ENCODE assay signal across 15 mouse cellular contexts in the genomic region with DNA sequence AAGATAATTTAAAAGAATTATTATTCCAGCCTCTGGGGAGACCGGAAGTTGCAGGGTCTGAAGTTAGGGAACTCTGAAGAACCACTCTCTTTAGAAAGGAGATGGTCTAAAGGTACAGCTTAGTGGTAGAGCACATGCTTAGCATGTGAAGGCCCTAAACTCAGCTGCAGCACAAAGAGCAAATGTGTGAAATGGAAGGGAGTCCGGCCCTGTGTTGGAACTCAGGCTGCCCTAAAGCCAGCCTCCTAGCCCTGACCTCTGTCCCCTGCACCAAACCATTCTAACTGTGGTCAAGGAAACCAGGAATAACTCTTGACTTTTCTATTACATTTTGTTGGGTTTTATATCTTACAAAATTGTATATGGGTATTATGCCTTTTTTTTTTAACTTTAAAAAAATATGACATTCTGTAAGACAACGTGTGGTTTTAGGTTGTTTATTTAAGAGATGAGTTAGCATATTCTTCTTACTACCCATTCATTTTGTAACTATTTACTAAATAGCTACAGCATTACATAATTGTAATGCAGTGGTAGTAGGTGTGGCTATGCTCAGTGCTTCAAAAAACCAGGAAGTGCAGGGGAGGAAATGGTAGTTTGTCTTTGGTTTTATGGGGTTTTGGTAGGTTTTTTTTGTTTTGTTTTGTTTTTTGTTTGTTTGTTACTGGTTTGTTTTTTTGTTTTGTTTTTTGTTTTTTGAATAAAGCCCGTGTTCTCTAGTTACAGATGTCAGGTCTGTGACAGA. TPM values are rescaled to one million over a fixed set of nuclear protein-coding genes. Genes with fewer than 3 reads are reported as not detected.
A peak's percentile ranks its signal among the peaks of the same experiment; 100 is the strongest.
DNase-seq lines count a peak whose midpoint lies in the region; ATAC-seq and TF ChIP-seq lines count a peak whose summit lies in the region.
"Had no signal": no experiment of that assay in that cellular context is flagged by ENCODE, and none has a peak within 500 bp of the region (broad histone marks: within the 10 kb centered on the region; RNA-seq: fewer than 3 reads in every experiment).

No protein-coding gene starts in this region.

- peaks cover 78% of the 10 kb centered on the region for H3K4me1 ChIP-seq in heart, embryonic 10.5 days
- H3K4me1 ChIP-seq in bone marrow macrophage, adult 2 months (ENCODE audit: control insufficient read depth, insufficient read depth, low read length), result peaks cover 67% of the 10 kb centered on the region
- peaks cover 71% of the 10 kb centered on the region for H3K4me1 ChIP-seq in liver, embryonic 15.5 days (replicated peaks)

- no peak overlapping the region for H3K4me2 ChIP-seq in liver, embryonic 15.5 days
- H3K4me2 ChIP-seq: embryonic facial prominence, embryonic 15.5 days; heart, embryonic 13.5 days; hindbrain, embryonic 13.5 days; limb, embryonic 12.5 days had no signal

- no peaks in the 10 kb centered on the region for H3K9me3 ChIP-seq in heart, embryonic 10.5 days
- no peaks in the 10 kb centered on the region for H3K9me3 ChIP-seq in liver, embryonic 15.5 days (replicated peaks)
- H3K9me3 ChIP-seq: embryonic facial prominence, embryonic 15.5 days; heart, embryonic 13.5 days; hindbrain, embryonic 13.5 days; limb, embryonic 12.5 days; midbrain, embryonic 10.5 days had no signal

- peak; percentile 30 for DNase-seq in heart, embryonic 10.5 days (ENCODE audit: low spot score)
- DNase-seq in heart, adult 8-10 months (ENCODE audit: low spot score), result no peak
- DNase-seq in 3134 (ENCODE audit: extremely low read depth, insufficient read length, low spot score), result peak; percentile 30
- DNase-seq in layer of hippocampus, postnatal 14 days (ENCODE audit: low spot score in 2 of 2), result no peak
- no peak for DNase-seq in thymus, adult 18-20 months
- no peak for DNase-seq in cerebellum, adult 11 months
- DNase-seq: cerebellum, postnatal 36 days; layer of hippocampus, adult 9-11 months had no signal

- H3K27me3 ChIP-seq in heart, embryonic 10.5 days (ENCODE audit: insufficient read depth, poor library complexity, severe bottlenecking), result no peaks in the 10 kb centered on the region
- H3K27me3 ChIP-seq in liver, embryonic 15.5 days, result no peaks in the 10 kb centered on the region
- H3K27me3 ChIP-seq: embryonic facial prominence, embryonic 15.5 days; heart, embryonic 13.5 days; hindbrain, embryonic 13.5 days; limb, embryonic 12.5 days had no signal

- H3K27ac ChIP-seq in heart, embryonic 10.5 days, result no peak overlapping the region
- peak overlapping the region; percentile 69 for H3K27ac ChIP-seq in bone marrow macrophage, adult 2 months (ENCODE audit: insufficient read depth, low read depth, low read length)
- H3K27ac ChIP-seq in liver, embryonic 15.5 days (replicated peaks), result peak overlapping the region; percentile 58
- H3K27ac ChIP-seq: embryonic facial prominence, embryonic 15.5 days; limb, embryonic 12.5 days; midbrain, embryonic 10.5 days had no signal

- TF ChIP-seq POLR2A in bone marrow macrophage, adult 2 months (IDR thresholded peaks at IDR 0.05; ENCODE audit: borderline replicate concordance, low read depth, low read length), result no peak

- ATAC-seq in liver, embryonic 15.5 days (ENCODE audit: insufficient read depth), result no peak

- no peak for TF ChIP-seq CTCF in bone marrow macrophage, adult 2 months (IDR thresholded peaks at IDR 0.05; ENCODE audit: low read depth, low read length)

- 77% methylated on average over 4 of the region's 4 CpGs for WGBS in heart, embryonic 10.5 days
- WGBS in liver, embryonic 15.5 days (ENCODE audit: insufficient replicate concordance), result 53% methylated on average over 4 of the region's 4 CpGs

- H3K36me3 ChIP-seq in heart, embryonic 10.5 days, result no peaks in the 10 kb centered on the region
- H3K36me3 ChIP-seq in liver, embryonic 15.5 days (replicated peaks), result no peaks in the 10 kb centered on the region
- H3K36me3 ChIP-seq: embryonic facial prominence, embryonic 15.5 days; heart, embryonic 13.5 days; hindbrain, embryonic 13.5 days; limb, embryonic 12.5 days; midbrain, embryonic 10.5 days had no signal

- no peak overlapping the region; the same call in 1 of the 2 replicates for H3K9ac ChIP-seq in liver, embryonic 15.5 days
- H3K9ac ChIP-seq: embryonic facial prominence, embryonic 15.5 days; hindbrain, embryonic 13.5 days; limb, embryonic 12.5 days had no signal

- no peak overlapping the region for H3K4me3 ChIP-seq in heart, embryonic 10.5 days
- no peak overlapping the region for H3K4me3 ChIP-seq in bone marrow macrophage, adult 2 months (ENCODE audit: insufficient read depth, low read length)
- no peak overlapping the region for H3K4me3 ChIP-seq in liver, embryonic 15.5 days (replicated peaks)
- H3K4me3 ChIP-seq: embryonic facial prominence, embryonic 15.5 days; heart, embryonic 13.5 days; hindbrain, embryonic 13.5 days; limb, embryonic 12.5 days; midbrain, embryonic 10.5 days had no signal

RNA-seq across cellular contexts. Expression of a gene that starts 58.3 kb away (rescaled TPM):
- polyA plus RNA-seq in heart, embryonic 10.5 days (2016; fragmentation: Nextera tagmentation; extraction: Ambion mirVana), result 0.10 and 0.15 TPM in 2 replicates
- total RNA-seq in heart, adult 8-10 months (2022), result not detected
- polyA plus RNA-seq in bone marrow macrophage, adult 2 months (2012; ENCODE audit: insufficient read depth, insufficient read length, missing spikeins), result 0.21 TPM in 1 of 2 replicates, not detected in the other
- polyA plus RNA-seq in liver, embryonic 15.5 days (2015; fragmentation: Nextera tagmentation; extraction: Ambion mirVana), result not detected in 2 replicates
- total RNA-seq in layer of hippocampus, postnatal 14 days (2021), result 10 to 100 TPM; 43.3 to 48.1 TPM

Comparison
In these comparisons a context has a peak if more than half of its experiments do, and no peak if none do; other contexts are left out.
1. DNase-seq: peak in heart, embryonic 10.5 days (single experiment) and 3134 (single experiment); none in heart, adult 8-10 months (single experiment), layer of hippocampus, postnatal 14 days (0 of 2), thymus, adult 18-20 months (0 of 2) and cerebellum, adult 11 months (single experiment).